Mouse (Mus musculus) stomach, embryonic 16.5 days (tissue): ENCODE measurements around the gene Col4a1. TPM values are rescaled to one million over a fixed set of nuclear protein-coding genes. Genes with fewer than 3 reads are reported as not detected.

Source experiments
- ATAC-seq: fragments of 200-750 bp; cut with Nextera tagmentation; 2 replicates; pipeline ENCODE4 v1.8.0; 2017; ENCODE audit warnings: moderate number of reproducible peaks, moderate TSS enrichment; ENCODE audit not compliant: insufficient read depth, low FRiP score
- H3K27ac ChIP-seq: fragments of 300-500 bp; sonication (generic); 2 replicates; pipeline ENCODE4 v1.5.1; 2014; ENCODE audit warnings: low read length
- H3K27me3 ChIP-seq: fragments of 300-500 bp; sonication (generic); 2 replicates; pipeline ENCODE4 v1.6.1; 2014; ENCODE audit warnings: low read length, control low read depth, mixed read lengths; ENCODE audit not compliant: control insufficient read depth, insufficient read depth
- H3K36me3 ChIP-seq: fragments of 300-500 bp; sonication (generic); 2 replicates; pipeline ENCODE4 v1.6.1; 2014; ENCODE audit warnings: low read length; ENCODE audit not compliant: control insufficient read depth, insufficient read depth
- H3K4me1 ChIP-seq: fragments of 300-500 bp; sonication (generic); 2 replicates; pipeline ENCODE4 v1.6.1; 2014; ENCODE audit warnings: low read length, control low read depth, mixed read lengths; ENCODE audit not compliant: control insufficient read depth, insufficient read depth
- H3K4me2 ChIP-seq: fragments of 300-500 bp; sonication (generic); 2 replicates; pipeline ENCODE4 v1.6.1; 2014; ENCODE audit warnings: low read depth, low read length, mixed read lengths
- H3K4me3 ChIP-seq: fragments of 300-500 bp; sonication (generic); replicated peaks from 2 replicates; pipeline ENCODE4 v1.5.1; 2014; ENCODE audit warnings: mild to moderate bottlenecking, low read length
- H3K9ac ChIP-seq: fragments of 300-500 bp; sonication (generic); 2 replicates; pipeline ENCODE4 v1.6.1; 2014; ENCODE audit warnings: low read length
- H3K9me3 ChIP-seq: fragments of 300-500 bp; sonication (generic); replicated peaks from 2 replicates; pipeline ENCODE4 v1.6.1; 2016; ENCODE audit warnings: low read length, control low read depth; ENCODE audit not compliant: control insufficient read depth
- WGBS: fragments of 180-500 bp; shearing (Covaris S2); extraction: QIAGEN DNeasy Blood & Tissue Kit; methylation state at CpG from one replicate; pipeline ENCODE4 v1.1.7; 2014; 5-methylcytosine and 5-hydroxymethylcytosine counted together
- polyA plus RNA-seq: library from polyadenylated mRNA; unstranded; fragments of >200 nt; fragmentation: Nextera tagmentation; extraction: Ambion mirVana; gene quantifications from 2 replicates; pipeline ENCODE4 v1.2.1, GENCODE M21; 2015

Col4a1 gene
- polyA plus RNA-seq, 1 experiment from 2014 or later, result 207 TPM

- H3K4me1 ChIP-seq, result peaks cover 33% of the 10 kb centered on the region
- WGBS, result 60% methylated on average over 6 of the region's 6 CpGs
- H3K4me2 ChIP-seq, result no peak overlapping the region
- H3K27ac ChIP-seq, result no peak overlapping the region
- H3K36me3 ChIP-seq, result no peaks in the 10 kb centered on the region
- no peak overlapping the region for H3K4me3 ChIP-seq
- H3K27me3 ChIP-seq, result no peaks in the 10 kb centered on the region
- no peak overlapping the region for H3K9ac ChIP-seq
- no peak for ATAC-seq
- H3K9me3 ChIP-seq, result no peaks in the 10 kb centered on the region
Observed at GRCm38 (mm10) chr8:11270826-11271225, 41.8 kb downstream of the Col4a1 start.

- Histone ChIP-seq H3K9me3 (no peaks in the 10 kb centered on the region), H3K4me1 (peaks cover 29% of the 10 kb centered on the region), H3K27me3 (no peaks in the 10 kb centered on the region), H3K4me2 (no peak overlapping the region), H3K36me3 (no peaks in the 10 kb centered on the region), H3K4me3 (no peak overlapping the region), H3K9ac (no peak overlapping the region), H3K27ac (no peak overlapping the region)
- 59% methylated on average over 6 of the region's 6 CpGs for WGBS
- no peak for ATAC-seq
Observed at GRCm38 (mm10) chr8:11268753-11269152, 43.9 kb downstream of the Col4a1 start.

- Histone ChIP-seq H3K27ac (no peak overlapping the region), H3K4me1 (peaks cover 33% of the 10 kb centered on the region), H3K9me3 (no peaks in the 10 kb centered on the region), H3K9ac (no peak overlapping the region), H3K4me3 (no peak overlapping the region), H3K27me3 (no peaks in the 10 kb centered on the region), H3K4me2 (no peak overlapping the region), H3K36me3 (no peaks in the 10 kb centered on the region)
- 85% methylated on average over 2 of the region's 2 CpGs for WGBS
- ATAC-seq, result no peak
Observed at GRCm38 (mm10) chr8:11266471-11266870, 46.2 kb downstream of the Col4a1 start.

- no peaks in the 10 kb centered on the region for H3K36me3 ChIP-seq
- H3K4me3 ChIP-seq, result no peak overlapping the region
- no peak overlapping the region for H3K9ac ChIP-seq
- no peaks in the 10 kb centered on the region for H3K27me3 ChIP-seq
- no peaks in the 10 kb centered on the region for H3K9me3 ChIP-seq
- H3K4me1 ChIP-seq, result peaks cover 33% of the 10 kb centered on the region
- 86% methylated on average over 3 of the region's 3 CpGs for WGBS
- no peak overlapping the region for H3K27ac ChIP-seq
- no peak overlapping the region for H3K4me2 ChIP-seq
- no peak for ATAC-seq
Observed at GRCm38 (mm10) chr8:11265971-11266370, 46.7 kb downstream of the Col4a1 start.

- Histone ChIP-seq H3K27ac (no peak overlapping the region), H3K27me3 (no peaks in the 10 kb centered on the region), H3K36me3 (no peaks in the 10 kb centered on the region), H3K9ac (no peak overlapping the region), H3K9me3 (no peaks in the 10 kb centered on the region), H3K4me2 (no peak overlapping the region), H3K4me1 (peaks cover 29% of the 10 kb centered on the region), H3K4me3 (no peak overlapping the region)
- WGBS, result 74% methylated on average over 6 of the region's 6 CpGs
- no peak for ATAC-seq
Observed at GRCm38 (mm10) chr8:11263848-11264247, 48.8 kb downstream of the Col4a1 start.

GRCm38 (mm10) chr8:11262031-11262735 lies 50.4 kb downstream of the Col4a1 start:
- peak; percentile 44; the same call in 1 of the 2 replicates for ATAC-seq
- Histone ChIP-seq H3K4me1 (peaks cover 35% of the 10 kb centered on the region), H3K27ac (peak overlapping the region; percentile 29; the same call in 1 of the 2 replicates), H3K36me3 (no peaks in the 10 kb centered on the region), H3K27me3 (no peaks in the 10 kb centered on the region), H3K9ac (no peak overlapping the region), H3K4me2 (no peak overlapping the region), H3K9me3 (no peaks in the 10 kb centered on the region), H3K4me3 (no peak overlapping the region)
- 57% methylated on average over 15 of the region's 15 CpGs for WGBS

- Histone ChIP-seq H3K9ac (no peak overlapping the region), H3K4me3 (no peak overlapping the region), H3K27ac (no peak overlapping the region), H3K4me1 (peaks cover 40% of the 10 kb centered on the region), H3K9me3 (no peaks in the 10 kb centered on the region), H3K27me3 (no peaks in the 10 kb centered on the region), H3K36me3 (no peaks in the 10 kb centered on the region), H3K4me2 (no peak overlapping the region)
- no peak for ATAC-seq
- WGBS, result 30% methylated on average over 10 of the region's 10 CpGs
Observed at GRCm38 (mm10) chr8:11259832-11260615, 52.6 kb downstream of the Col4a1 start.

- Histone ChIP-seq H3K4me3 (no peak overlapping the region), H3K36me3 (no peaks in the 10 kb centered on the region), H3K4me1 (peaks cover 36% of the 10 kb centered on the region), H3K27me3 (no peaks in the 10 kb centered on the region), H3K27ac (no peak overlapping the region), H3K9ac (no peak overlapping the region), H3K4me2 (no peak overlapping the region), H3K9me3 (no peaks in the 10 kb centered on the region)
- WGBS, result 46% methylated on average over 2 of the region's 2 CpGs
- no peak for ATAC-seq
Observed at GRCm38 (mm10) chr8:11258517-11259136, 54.0 kb downstream of the Col4a1 start.
